11 mouse cellular contexts compared by ENCODE assay signal in genomic region chr1:190976887-190977573, GRCm38 (mm10). TPM values are rescaled to one million over a fixed set of nuclear protein-coding genes. Genes with fewer than 3 reads are reported as not detected.
DNase-seq lines count a peak whose midpoint lies in the region; ATAC-seq and TF ChIP-seq lines count a peak whose summit lies in the region.
"Had no signal": no experiment of that assay in that cellular context is flagged by ENCODE, and none has a peak within 500 bp of the region (broad histone marks: within the 10 kb centered on the region; RNA-seq: fewer than 3 reads in every experiment).

No protein-coding gene starts in this region.

- H3K4me1 ChIP-seq in kidney, embryonic 16.5 days (ENCODE audit: insufficient read depth, low read length), result peaks cover 30% of the 10 kb centered on the region
- peaks cover 30% of the 10 kb centered on the region for H3K4me1 ChIP-seq in embryonic facial prominence, embryonic 15.5 days
- H3K4me1 ChIP-seq in hindbrain, postnatal 0 days (ENCODE audit: insufficient read depth, low read length), result peaks cover 22% of the 10 kb centered on the region; the same call in 1 of the 2 replicates
- H3K4me1 ChIP-seq in neural tube, embryonic 15.5 days, result peaks cover 51% of the 10 kb centered on the region

- TF ChIP-seq CTCF in hindbrain, postnatal 0 days (IDR thresholded peaks at IDR 0.05; ENCODE audit: low read depth), result no peak

- no peak for ATAC-seq in kidney, embryonic 16.5 days (ENCODE audit: low FRiP score, low TSS enrichment)
- no peak for ATAC-seq in embryonic facial prominence, embryonic 15.5 days (ENCODE audit: insufficient number of reproducible peaks, low FRiP score, low TSS enrichment, low read depth)
- ATAC-seq in hindbrain, postnatal 0 days, result no peak
- ATAC-seq in neural tube, embryonic 15.5 days (ENCODE audit: low FRiP score), result no peak
- ATAC-seq in CD4-positive, CD25-positive, alpha-beta regulatory T cell, adult 4 months, result no peak
- ATAC-seq: Patski had no signal

- no peaks in the 10 kb centered on the region for H3K27me3 ChIP-seq in kidney, embryonic 16.5 days (ENCODE audit: insufficient read depth, low read length)
- no peaks in the 10 kb centered on the region for H3K27me3 ChIP-seq in embryonic facial prominence, embryonic 15.5 days
- no peaks in the 10 kb centered on the region for H3K27me3 ChIP-seq in hindbrain, postnatal 0 days (ENCODE audit: insufficient read depth, low read length)
- H3K27me3 ChIP-seq in neural tube, embryonic 15.5 days (replicated peaks), result no peaks in the 10 kb centered on the region
- H3K27me3 ChIP-seq: Patski had no signal

- peaks cover 10% of the 10 kb centered on the region for H3K36me3 ChIP-seq in kidney, embryonic 16.5 days (ENCODE audit: insufficient read depth, low read length)
- H3K36me3 ChIP-seq in embryonic facial prominence, embryonic 15.5 days, result peaks cover 33% of the 10 kb centered on the region
- H3K36me3 ChIP-seq in hindbrain, postnatal 0 days (ENCODE audit: insufficient read depth, low read length), result no peaks in the 10 kb centered on the region
- H3K36me3 ChIP-seq in neural tube, embryonic 15.5 days, result peaks cover 31% of the 10 kb centered on the region

- no peak overlapping the region for H3K27ac ChIP-seq in kidney, embryonic 16.5 days (ENCODE audit: low read length)
- no peak overlapping the region for H3K27ac ChIP-seq in embryonic facial prominence, embryonic 15.5 days (replicated peaks)
- H3K27ac ChIP-seq in hindbrain, postnatal 0 days, result peak overlapping the region; percentile 89; the same call in 1 of the 2 replicates
- peak overlapping the region; percentile 97 for H3K27ac ChIP-seq in neural tube, embryonic 15.5 days (replicated peaks)

- peak overlapping the region; percentile 71 for H3K4me3 ChIP-seq in kidney, embryonic 16.5 days (ENCODE audit: low read length)
- H3K4me3 ChIP-seq in embryonic facial prominence, embryonic 15.5 days (replicated peaks), result peak overlapping the region; percentile 60
- peak overlapping the region; percentile 50 for H3K4me3 ChIP-seq in hindbrain, postnatal 0 days (ENCODE audit: low read length)
- peak overlapping the region; percentile 78 for H3K4me3 ChIP-seq in neural tube, embryonic 15.5 days (replicated peaks)

- DNase-seq in kidney, postnatal 10 days, result no peak
- peak; percentile 28 for DNase-seq in hindbrain, postnatal 0 days (ENCODE audit: low spot score)
- no peak for DNase-seq in cerebellum, adult 9-10 months
- no peak for DNase-seq in layer of hippocampus, adult 11-12 months (ENCODE audit: low spot score)

- no peaks in the 10 kb centered on the region for H3K9me3 ChIP-seq in kidney, embryonic 16.5 days (ENCODE audit: low read length)
- no peaks in the 10 kb centered on the region for H3K9me3 ChIP-seq in embryonic facial prominence, embryonic 15.5 days (replicated peaks)
- H3K9me3 ChIP-seq in hindbrain, postnatal 0 days (ENCODE audit: low read length), result no peaks in the 10 kb centered on the region
- no peaks in the 10 kb centered on the region for H3K9me3 ChIP-seq in neural tube, embryonic 15.5 days (replicated peaks)

- H3K4me2 ChIP-seq in kidney, embryonic 16.5 days (replicated peaks; ENCODE audit: low read depth, low read length), result peak overlapping the region; percentile 99
- peak overlapping the region; percentile 96 for H3K4me2 ChIP-seq in embryonic facial prominence, embryonic 15.5 days (replicated peaks)
- peak overlapping the region; percentile 87 for H3K4me2 ChIP-seq in hindbrain, postnatal 0 days (ENCODE audit: low read depth, low read length)
- peak overlapping the region; percentile 83 for H3K4me2 ChIP-seq in neural tube, embryonic 15.5 days

- peak overlapping the region; percentile 36; the same call in 1 of the 2 replicates for H3K9ac ChIP-seq in kidney, embryonic 16.5 days (replicated peaks; ENCODE audit: low read length)
- peak overlapping the region; percentile 69 for H3K9ac ChIP-seq in embryonic facial prominence, embryonic 15.5 days
- H3K9ac ChIP-seq in hindbrain, postnatal 0 days (replicated peaks; ENCODE audit: low read length), result peak overlapping the region; percentile 85
- peak overlapping the region; percentile 96 for H3K9ac ChIP-seq in neural tube, embryonic 15.5 days (replicated peaks)

- 25% methylated on average over 11 of the region's 11 CpGs for WGBS in kidney, embryonic 16.5 days
- WGBS in embryonic facial prominence, embryonic 15.5 days, result 27% methylated on average over 11 of the region's 11 CpGs
- 31% methylated on average over 11 of the region's 11 CpGs for WGBS in hindbrain, postnatal 0 days
- WGBS in neural tube, embryonic 15.5 days, result 38% methylated on average over 11 of the region's 11 CpGs

RNA-seq across cellular contexts. Expression of gene Vash2, which starts 2.1 kb away (rescaled TPM):
- polyA plus RNA-seq in kidney, embryonic 16.5 days (2015; fragmentation: Nextera tagmentation; extraction: Ambion mirVana), result 27.0 and 29.3 TPM in 2 replicates
- 45.3 and 49.0 TPM in 2 replicates for polyA plus RNA-seq in embryonic facial prominence, embryonic 15.5 days (2015; fragmentation: Nextera tagmentation; extraction: Ambion mirVana)
- 38.5 and 40.9 TPM in 2 replicates for total RNA-seq in hindbrain, postnatal 0 days (2014; rRNA removed)
- 46.6 and 47.4 TPM in 2 replicates for polyA plus RNA-seq in hindbrain, postnatal 0 days (2015; fragmentation: Nextera tagmentation; extraction: Ambion mirVana)
- polyA plus RNA-seq in neural tube, embryonic 15.5 days (2015; fragmentation: Nextera tagmentation; extraction: Ambion mirVana), result 73.4 and 86.4 TPM in 2 replicates
- under 1 TPM; 0.78 to 0.84 TPM for polyA plus RNA-seq in CD4-positive, CD25-positive, alpha-beta regulatory T cell, adult 4 months (2017; shearing (Covaris generic))

RNA-seq across cellular contexts. Expression of gene Flvcr1, which starts 48.9 kb away (rescaled TPM):
- polyA plus RNA-seq in kidney, embryonic 16.5 days (2015; fragmentation: Nextera tagmentation; extraction: Ambion mirVana), result 6.0 and 6.2 TPM in 2 replicates
- 5.7 and 5.9 TPM in 2 replicates for polyA plus RNA-seq in embryonic facial prominence, embryonic 15.5 days (2015; fragmentation: Nextera tagmentation; extraction: Ambion mirVana)
- total RNA-seq in hindbrain, postnatal 0 days (2014; rRNA removed), result 27.6 and 44.9 TPM in 2 replicates
- 7.3 and 7.4 TPM in 2 replicates for polyA plus RNA-seq in hindbrain, postnatal 0 days (2015; fragmentation: Nextera tagmentation; extraction: Ambion mirVana)
- polyA plus RNA-seq in neural tube, embryonic 15.5 days (2015; fragmentation: Nextera tagmentation; extraction: Ambion mirVana), result 7.5 and 8.1 TPM in 2 replicates
- 10 to 100 TPM in 1 of 2 experiments, 1 to 10 TPM in 1; 5.6 to 10.8 TPM for polyA plus RNA-seq in CD4-positive, CD25-positive, alpha-beta regulatory T cell, adult 4 months (2017; shearing (Covaris generic))

RNA-seq across cellular contexts. Expression of gene Angel2, which starts 52.1 kb away (rescaled TPM):
- 44.8 and 44.9 TPM in 2 replicates for polyA plus RNA-seq in kidney, embryonic 16.5 days (2015; fragmentation: Nextera tagmentation; extraction: Ambion mirVana)
- polyA plus RNA-seq in embryonic facial prominence, embryonic 15.5 days (2015; fragmentation: Nextera tagmentation; extraction: Ambion mirVana), result 40.3 and 45.7 TPM in 2 replicates
- total RNA-seq in hindbrain, postnatal 0 days (2014; rRNA removed), result 25.3 and 28.4 TPM in 2 replicates
- 39.4 and 40.2 TPM in 2 replicates for polyA plus RNA-seq in hindbrain, postnatal 0 days (2015; fragmentation: Nextera tagmentation; extraction: Ambion mirVana)
- 37.4 and 42.2 TPM in 2 replicates for polyA plus RNA-seq in neural tube, embryonic 15.5 days (2015; fragmentation: Nextera tagmentation; extraction: Ambion mirVana)
- 10 to 100 TPM; 53.2 to 55.8 TPM for polyA plus RNA-seq in CD4-positive, CD25-positive, alpha-beta regulatory T cell, adult 4 months (2017; shearing (Covaris generic))

RNA-seq across cellular contexts. Expression of gene Spata45, which starts 59.4 kb away (rescaled TPM):
- polyA plus RNA-seq in kidney, embryonic 16.5 days (2015; fragmentation: Nextera tagmentation; extraction: Ambion mirVana), result not detected in 2 replicates
- not detected in 2 replicates for polyA plus RNA-seq in embryonic facial prominence, embryonic 15.5 days (2015; fragmentation: Nextera tagmentation; extraction: Ambion mirVana)
- total RNA-seq in hindbrain, postnatal 0 days (2014; rRNA removed), result not detected in 2 replicates
- not detected in 2 replicates for polyA plus RNA-seq in hindbrain, postnatal 0 days (2015; fragmentation: Nextera tagmentation; extraction: Ambion mirVana)
- not detected in 2 replicates for polyA plus RNA-seq in neural tube, embryonic 15.5 days (2015; fragmentation: Nextera tagmentation; extraction: Ambion mirVana)
- polyA plus RNA-seq in CD4-positive, CD25-positive, alpha-beta regulatory T cell, adult 4 months (2017; shearing (Covaris generic)), result not detected
- total RNA-seq: common myeloid progenitor, adult 5-6 weeks; layer of hippocampus, adult 18-20 months had no signal
- polyA plus RNA-seq: Patski had no signal

Comparison
In these comparisons a context has a peak if more than half of its experiments do, and no peak if none do; other contexts are left out.
1. H3K27ac ChIP-seq: peak in hindbrain, postnatal 0 days (single experiment) and neural tube, embryonic 15.5 days (single experiment); none in kidney, embryonic 16.5 days (single experiment) and embryonic facial prominence, embryonic 15.5 days (single experiment).
2. H3K9ac ChIP-seq: peak in every context shown above with its lines; median percentile 96 in neural tube, embryonic 15.5 days; 85 in hindbrain, postnatal 0 days; 69 in embryonic facial prominence, embryonic 15.5 days; 36 in kidney, embryonic 16.5 days.
3. RNA of gene Vash2, which starts 2.1 kb away (polyA plus RNA-seq): 73.4 to 86.4 TPM in neural tube, embryonic 15.5 days, 46.6 to 47.4 TPM in hindbrain, postnatal 0 days, 45.3 to 49.0 TPM in embryonic facial prominence, embryonic 15.5 days and 27.0 to 29.3 TPM in kidney, embryonic 16.5 days; 0.78 to 0.84 TPM in CD4-positive, CD25-positive, alpha-beta regulatory T cell, adult 4 months; every median in the first group is over 10 times any median in the second.
4. Peak in every context shown above with its lines, with median percentiles within 50 percentile points of each other: H3K4me2 ChIP-seq and H3K4me3 ChIP-seq.